Mouse (Mus musculus) left cerebral cortex, postnatal 36 days (tissue): ENCODE data around the gene Max. TPM values are rescaled to one million over a fixed set of nuclear protein-coding genes. Genes with fewer than 3 reads are reported as not detected.
A peak's percentile ranks its signal among the peaks of the same experiment; 100 is the strongest.

Source experiments
- DNase-seq, 2 experiments: peaks; one replicate each; pipeline ENCODE4 v3.0.0; 2021 to 2022; ENCODE audit warnings: low spot score in 2 of 2, mixed read lengths in 1 of 2
- intact Hi-C: fragments of 180-260 bp; cut with DNase I; formaldehyde crosslinking; loops from one replicate; pipeline ENCODE4 v1.15.1; 2025
- total RNA-seq, 2 experiments: library from RNA; stranded (reverse); gene quantifications; 2 replicates each; pipeline ENCODE4 v1.2.3; 2021

Gene Max
- 10 to 100 TPM; 67.9 to 77.1 TPM for total RNA-seq

DNA sequence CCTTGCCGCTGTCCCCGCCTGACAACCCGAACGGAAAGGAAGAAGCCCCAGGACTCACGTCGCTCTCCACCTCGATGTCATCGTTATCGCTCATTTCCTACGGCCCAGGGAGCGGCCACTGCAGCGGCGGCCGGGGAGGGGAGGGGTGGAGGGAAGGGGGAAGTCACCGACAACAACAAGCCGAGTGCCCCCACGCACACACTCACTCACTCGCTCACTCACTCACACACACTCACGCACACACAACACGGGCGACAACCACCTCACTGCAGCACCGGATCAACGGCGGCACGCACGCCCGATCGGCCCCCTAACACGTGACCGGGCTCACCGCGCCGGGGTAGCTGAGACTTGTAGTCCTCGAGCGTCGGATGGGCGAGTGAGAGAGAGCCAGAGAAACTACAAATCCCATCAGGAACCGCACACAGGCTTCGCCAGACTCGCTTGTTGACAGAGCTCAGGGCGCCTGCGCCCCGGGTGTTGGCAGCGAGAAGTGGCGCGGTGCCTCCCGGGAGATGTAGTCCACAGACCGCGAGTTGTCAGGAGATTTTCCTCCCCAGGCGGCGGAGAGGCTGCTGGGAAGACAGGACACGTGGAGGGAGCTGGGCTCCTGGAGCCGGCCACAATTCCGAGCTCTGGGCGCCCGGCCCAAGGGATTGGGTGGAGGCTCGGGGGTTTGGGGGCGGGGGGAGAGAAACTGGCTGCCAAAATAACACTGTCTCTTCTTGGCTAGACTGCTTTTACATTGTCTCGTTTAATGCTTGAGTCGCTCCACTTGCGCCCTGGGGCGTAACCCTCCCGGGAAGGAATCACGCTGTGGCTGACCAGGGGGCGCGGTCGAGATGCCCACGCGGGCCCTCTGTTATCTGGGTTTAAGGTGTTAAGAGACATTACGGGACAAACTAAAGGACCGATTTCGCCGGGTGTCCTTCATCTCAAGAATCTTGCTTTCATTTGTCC lies at the start of gene Max:
Max (minus strand) TSS at position 270 of the 960 bp plus-strand sequence.
- DNase-seq = peak; percentile 99 to 100
- intact Hi-C loops = loop anchor here (1.0 kb wide), 1 partner anchor 125 kb away; no protein-coding TSS in a partner anchor

DNA sequence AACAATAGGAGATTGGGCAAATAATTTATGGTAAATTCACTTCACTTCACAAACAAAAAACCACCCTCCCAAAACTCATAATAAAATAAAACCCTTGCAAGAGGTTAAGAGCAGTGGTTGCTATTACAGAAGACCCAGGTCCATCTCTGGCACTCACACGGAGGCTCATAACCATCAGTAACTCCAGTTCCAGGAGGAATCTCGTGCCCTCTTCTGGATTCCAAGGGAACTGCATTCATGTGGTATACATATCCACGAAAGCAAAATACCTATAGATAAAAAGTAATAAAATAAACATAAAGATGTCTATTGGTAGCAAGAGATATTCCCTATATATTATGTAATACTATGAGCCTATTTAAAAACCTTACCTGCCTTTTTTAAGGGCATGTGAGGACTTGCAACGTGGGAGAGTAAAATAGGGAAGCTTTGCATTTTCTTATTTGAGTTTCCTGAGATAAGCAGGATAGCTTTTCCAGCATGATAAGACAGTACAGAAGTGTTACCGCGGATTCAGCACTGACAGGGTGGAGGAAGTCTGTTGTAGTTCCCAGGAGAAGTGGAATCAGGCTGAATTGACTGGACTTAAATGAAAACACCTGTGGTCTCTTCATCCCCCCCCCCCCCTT lies 49.2 kb upstream of the Max start:
- intact Hi-C loops = no loop called here

DNA sequence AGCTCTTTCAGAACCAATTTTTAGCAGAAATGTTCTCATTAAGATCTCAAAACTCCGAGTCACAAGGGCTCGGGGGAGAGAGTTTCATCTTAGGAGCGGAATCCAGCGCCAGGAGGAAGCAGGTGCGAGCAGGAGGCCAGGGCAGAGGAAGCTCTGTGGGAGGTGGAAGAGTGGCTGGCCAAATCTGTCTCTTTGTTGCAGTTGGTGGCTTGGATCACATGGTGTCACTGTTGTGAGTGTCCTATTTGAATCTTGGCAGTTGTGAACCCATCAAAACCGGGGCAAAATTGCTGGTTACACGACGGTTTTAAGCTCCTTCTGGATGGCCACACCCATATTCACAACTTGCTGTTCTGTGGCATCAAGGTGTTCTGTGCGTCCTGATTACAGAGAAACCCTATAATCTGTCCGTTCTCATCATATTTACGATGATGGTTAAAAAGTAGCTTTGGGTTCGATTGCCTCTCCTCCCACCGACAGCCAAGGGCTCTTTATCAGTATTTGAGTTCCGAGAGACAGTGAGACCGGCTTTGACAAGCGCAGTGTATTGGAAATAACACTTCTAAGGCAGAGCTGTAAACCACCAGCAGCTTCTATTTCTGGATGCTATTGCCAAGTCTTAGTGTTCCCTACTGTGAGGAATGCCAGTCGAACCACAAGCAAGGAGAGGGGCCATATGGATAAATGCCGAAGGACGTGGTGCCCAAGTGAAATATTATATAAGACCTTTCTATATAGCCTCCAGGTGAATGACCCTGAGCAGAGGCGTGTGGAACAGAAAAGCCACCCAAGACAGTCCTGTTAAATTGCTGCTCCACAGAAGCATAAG lies 47.4 kb upstream of the Max start:
- intact Hi-C loops = loop anchor here (5.0 to 10.0 kb wide), 2 partner anchors 228 to 775 kb away; partner anchors contain the start of gene Fut8
- no peak for DNase-seq

More for the DNA sequence above, 49.2 kb upstream of the Max start:
- no peak for DNase-seq

DNA sequence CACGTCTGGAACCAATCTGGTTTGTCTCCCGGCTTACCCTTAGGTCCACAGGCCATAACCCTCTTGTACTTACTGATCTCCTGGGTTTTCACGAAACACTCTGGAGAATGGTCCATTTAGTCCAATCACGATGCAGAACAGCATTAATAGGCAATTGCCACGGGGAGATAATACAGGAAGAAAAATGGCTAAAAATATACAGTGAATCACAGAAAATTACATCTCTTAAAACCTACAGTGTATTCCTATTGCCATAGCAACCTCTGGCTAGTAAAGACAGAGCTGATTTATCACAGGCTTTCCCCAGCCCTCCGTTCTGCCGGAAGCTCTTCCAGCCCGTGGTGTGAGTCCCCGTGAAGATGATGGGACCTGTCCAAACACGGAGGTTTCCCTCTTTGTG lies 42.9 kb upstream of the Max start:
- intact Hi-C loops = loop anchor here (5.0 to 10.0 kb wide), 5 partner anchors 232 to 1087 kb away; partner anchors contain the start of gene Fut8
- no peak for DNase-seq

DNA sequence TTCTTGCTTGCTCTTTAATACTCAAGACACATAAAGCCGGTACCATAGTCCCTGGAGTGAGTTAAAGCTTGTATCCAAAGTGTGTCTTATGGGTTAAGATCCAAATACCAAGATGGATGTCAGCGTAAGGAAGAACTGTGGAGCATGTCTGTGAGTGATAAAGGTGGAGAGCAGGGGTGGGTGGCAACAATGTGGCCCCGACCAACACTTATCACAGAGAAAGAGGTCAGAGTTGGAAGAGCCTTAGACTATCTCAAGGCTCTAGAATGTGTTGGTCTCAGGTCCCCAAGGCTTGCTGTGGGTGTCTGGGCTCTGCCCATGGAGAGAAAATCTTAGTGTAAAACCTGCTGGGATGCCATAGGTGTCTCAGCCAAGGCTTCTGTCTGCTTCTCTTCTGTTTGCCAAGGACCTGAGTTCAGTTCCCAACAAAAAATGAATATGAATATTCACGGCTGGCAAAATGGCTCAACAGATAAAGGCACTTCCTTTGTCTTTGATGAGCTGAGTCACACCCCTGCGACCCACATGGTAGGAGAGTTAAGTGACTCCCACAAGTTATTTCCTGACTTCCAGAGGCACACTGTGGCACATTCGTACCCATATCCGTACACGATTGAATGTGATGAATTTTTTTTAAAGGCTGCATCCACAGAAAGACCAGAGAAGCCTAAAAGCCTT lies 40.7 kb upstream of the Max start:
- intact Hi-C loops = loop anchor here (5.0 to 10.0 kb wide), 4 partner anchors 565 to 1090 kb away; no protein-coding TSS in a partner anchor
- no peak for DNase-seq

DNA sequence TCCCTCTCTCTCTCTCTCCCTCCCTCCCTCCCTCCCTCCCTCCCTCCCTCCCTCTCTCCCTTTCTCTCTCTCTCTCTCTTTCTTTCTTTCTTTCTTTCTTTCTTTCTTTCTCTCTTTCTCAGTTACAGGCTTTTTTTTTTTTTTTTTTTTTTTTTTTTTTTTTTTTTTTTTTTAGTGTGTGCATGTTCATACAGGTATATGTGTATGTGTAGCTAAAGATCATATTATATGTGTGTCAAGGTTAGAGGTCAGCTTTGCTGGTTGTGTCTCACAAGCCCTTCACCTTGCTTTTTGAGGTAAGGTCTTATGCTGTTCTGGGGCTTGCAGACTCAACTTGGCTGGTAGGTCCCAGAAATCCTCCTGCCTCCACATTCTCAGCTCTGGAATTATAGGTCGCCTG lies 39.3 kb upstream of the Max start:
- DNase-seq = no peak
- intact Hi-C loops = loop anchor here (5.0 to 10.0 kb wide), 4 partner anchors 566 to 1091 kb away; no protein-coding TSS in a partner anchor

DNA sequence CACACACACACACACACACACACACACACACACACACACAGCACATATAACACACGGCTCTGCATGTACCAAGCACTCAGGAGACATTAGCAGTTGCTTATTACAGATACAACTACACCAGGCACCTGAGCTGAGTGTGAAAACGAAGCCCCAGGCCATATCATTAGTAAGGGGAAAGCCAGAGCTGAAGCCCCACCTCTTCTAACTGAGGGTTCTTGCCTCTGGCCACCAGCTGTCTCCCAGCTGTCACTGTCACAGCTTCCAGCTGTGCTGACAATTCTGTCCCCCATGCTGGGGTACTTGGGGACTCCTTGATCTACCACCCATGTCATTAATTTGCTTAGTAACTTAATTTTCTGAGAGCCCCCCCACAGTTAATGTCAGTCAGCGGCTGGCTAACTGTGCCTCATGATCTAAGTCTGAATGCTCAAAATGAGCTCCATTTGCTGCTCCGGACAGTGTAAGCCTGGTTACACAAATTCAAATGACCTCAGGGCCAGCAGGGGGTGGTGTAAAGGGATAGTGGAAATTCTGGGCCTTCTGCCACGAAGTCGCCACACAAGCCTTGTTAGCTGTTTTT lies 38.8 kb upstream of the Max start:
- no peak for DNase-seq
- intact Hi-C loops = loop anchor here (5.0 to 10.0 kb wide), 4 partner anchors 567 to 1092 kb away; no protein-coding TSS in a partner anchor

DNA sequence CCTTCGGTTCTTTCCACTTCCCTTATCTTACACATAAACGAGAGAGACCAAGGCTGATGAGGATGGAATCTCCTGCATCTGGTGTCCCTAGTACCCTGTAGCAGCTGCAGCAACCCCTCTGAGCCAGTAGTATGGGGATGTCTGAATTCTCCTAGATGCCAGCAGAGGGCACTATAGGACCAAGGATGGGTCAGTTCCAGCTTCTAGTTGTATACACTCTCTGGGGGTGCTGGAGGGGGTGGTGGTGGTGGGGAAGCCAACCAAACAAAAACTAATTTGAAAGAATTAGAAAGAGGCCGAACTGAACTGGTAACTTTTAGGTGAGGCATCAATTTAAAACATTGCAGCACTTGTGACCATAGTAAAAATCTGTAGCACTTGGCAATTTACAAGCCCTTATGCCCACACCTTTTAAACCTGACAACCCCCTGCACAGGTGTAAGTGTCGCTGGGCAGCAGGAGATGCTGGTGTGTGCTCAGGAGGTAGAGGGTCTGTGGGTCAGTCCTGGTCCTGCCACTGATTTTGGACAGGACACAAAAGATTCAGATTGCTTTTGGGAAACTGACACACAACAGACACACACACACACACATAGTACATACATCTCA lies 38.2 kb upstream of the Max start:
- intact Hi-C loops = loop anchor here (5.0 to 10.0 kb wide), 4 partner anchors 567 to 1092 kb away; no protein-coding TSS in a partner anchor
- peak; percentile 50 to 62 for DNase-seq

DNA sequence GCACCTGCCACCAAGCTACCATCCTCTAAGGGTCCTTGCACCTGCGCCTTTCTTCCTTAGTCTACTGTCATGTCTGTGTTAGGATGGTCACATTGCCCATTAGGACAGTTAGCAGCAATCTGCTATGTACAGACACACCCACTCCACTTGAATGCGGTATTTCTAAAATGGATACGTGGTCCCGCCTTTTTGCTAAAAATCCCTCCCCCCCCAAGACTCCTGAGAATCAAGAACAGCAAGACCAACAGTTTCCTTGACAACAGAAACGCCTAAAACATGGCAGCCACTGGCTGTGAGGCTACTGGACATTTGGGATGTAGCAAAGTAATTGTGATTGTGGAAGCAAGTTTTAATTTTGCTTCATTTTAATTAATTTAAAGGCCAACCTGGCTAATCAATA lies 32.8 kb upstream of the Max start:
- no peak for DNase-seq
- intact Hi-C loops = no loop called here

DNA sequence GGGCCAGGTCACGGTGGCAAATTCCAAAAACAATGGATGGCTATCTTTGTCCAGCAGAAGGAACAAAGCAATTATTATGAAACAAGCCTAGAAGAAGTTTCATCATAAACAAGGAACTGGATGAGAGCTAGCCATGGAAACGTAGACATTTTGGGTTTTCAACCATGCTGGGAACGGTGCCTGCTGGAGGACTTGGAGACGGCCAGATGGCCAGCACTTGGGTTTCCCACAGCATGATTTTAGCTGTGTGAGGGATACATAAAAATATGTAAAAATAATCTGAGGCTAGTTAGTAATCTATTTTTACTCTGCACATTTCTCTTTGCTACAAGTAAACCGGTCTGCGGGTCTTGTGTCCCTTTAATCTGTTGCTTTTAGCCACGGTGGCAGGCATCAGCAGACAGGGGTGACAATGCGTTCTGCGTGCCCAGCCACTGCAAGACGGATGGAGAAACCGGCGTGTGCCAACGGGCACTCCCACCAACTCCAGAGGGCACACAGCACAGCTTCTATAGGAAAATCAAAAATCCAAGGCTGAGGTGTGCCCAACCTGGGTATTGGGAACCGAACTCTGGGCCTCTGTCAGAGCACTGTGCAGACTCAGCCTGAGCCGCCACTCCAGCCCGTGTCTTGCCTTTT lies 31.0 kb upstream of the Max start:
- intact Hi-C loops = no loop called here
- peak; percentile 69 to 72 for DNase-seq

DNA sequence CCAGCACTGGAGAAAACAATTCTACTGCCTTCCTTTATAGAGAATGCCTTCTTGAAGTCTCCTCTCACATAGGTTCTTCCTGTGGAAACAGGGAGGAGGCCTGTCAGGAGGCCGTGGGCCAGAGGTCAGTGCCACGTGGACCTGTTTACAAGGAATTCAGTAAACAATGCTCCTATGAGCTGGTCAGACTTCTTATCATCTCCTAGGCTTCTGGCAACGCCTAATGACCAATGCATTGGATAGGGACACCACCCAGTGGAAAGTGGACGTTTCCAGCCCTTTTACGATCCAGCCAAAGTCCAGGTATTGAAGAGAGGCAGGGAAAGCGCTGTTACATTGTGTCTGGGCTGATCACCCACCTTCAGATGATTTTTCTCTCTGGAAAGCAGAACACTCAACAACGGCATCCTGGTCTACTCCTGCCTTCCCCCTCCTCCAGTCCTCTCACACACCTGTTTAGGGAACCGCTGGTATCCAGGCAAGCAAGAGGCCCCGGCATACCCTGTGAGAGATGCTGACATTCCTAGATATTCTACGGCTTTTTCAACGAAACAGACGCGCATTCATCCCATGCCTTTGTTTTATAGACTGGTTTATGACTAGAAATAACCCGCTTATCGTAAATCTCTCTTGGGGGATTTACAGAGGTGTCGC lies 20.9 kb upstream of the Max start:
- no peak for DNase-seq
- intact Hi-C loops = no loop called here

DNA sequence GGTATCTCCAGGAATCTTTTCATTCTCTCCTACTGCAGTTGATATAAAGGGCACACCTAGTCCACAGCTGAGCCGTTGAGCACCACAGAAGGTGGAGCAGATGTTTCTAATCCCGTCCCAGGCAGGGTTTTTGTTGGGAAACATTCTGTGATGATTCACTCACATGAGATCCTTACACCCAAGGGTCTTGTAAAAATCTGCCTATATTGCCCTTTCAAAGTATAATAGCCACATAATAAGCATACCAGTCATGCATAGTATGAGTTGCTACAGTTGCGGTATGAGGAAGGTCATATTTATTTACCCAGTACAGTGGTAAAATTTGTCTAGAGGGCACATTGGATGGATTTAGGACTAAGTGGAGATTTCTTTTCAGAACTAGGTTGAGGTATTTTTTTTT lies 17.5 kb upstream of the Max start:
- DNase-seq = no peak
- intact Hi-C loops = no loop called here

DNA sequence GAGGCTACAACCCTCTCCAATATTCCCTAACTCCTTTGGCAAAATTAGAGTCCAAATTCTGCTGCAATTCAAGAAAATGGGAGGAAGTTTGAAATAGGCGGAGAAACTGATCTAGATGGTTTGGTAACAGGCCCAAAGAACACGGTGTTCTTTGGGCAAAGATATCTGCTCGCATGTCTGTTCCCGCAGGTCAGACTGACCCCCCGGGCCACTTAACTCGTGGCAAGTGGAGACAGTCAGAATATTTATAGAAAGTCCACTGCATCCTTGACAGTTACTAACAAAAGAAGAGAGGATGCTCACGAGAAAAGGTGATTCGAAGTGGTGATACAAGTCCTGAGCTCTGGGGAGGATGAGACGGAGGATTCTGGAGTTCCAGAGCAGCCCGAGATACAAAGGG lies 10.7 kb upstream of the Max start:
- DNase-seq = no peak
- intact Hi-C loops = no loop called here

DNA sequence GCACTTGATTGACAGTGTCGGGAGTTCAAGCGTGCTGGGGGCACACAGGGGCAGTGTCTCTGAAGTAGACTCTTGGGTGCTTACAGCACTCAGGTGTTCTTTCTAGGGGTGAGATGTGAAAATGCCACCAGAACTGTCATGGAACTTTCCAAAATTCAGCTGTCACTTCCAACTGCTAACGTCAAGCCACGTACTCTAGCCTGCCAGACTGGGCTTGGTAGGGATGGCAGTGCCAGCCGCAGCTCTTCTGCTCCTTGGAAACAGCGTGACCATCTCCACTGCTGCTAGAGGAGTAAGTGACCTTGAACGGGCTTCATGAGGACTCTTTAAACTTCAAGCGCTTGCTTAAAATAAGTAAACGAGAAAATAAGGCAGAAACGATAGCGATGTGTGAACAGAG lies 10.2 kb upstream of the Max start:
- intact Hi-C loops = no loop called here
- no peak for DNase-seq

DNA sequence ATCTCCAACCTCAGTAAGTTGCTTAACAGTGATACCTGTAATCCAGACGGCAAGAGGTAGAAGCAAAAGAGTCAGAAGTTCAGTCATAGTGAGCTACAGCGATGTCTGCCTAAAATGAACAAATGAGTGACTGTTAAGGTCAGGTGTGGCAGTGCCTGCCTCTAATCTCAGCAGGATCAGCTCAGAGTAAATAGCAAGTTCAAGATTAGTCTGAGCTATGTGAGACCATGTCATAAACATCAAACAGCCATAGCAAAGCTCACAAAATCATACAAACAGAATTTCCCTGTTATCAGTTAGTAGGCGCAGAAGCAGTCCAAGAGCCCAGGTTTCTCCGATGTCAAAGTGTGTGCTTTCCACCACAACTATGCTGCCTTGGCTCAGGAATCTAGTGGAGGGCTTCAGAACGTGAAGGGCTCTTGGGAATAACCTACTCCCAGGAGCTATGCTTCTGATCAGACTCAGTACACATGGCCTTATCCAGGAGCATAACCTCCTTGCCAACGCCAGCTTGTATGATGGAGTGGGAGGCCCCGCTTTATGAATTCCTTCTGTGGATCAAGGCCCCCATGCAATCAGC lies 9.7 kb upstream of the Max start:
- intact Hi-C loops = no loop called here
- DNase-seq = no peak

DNA sequence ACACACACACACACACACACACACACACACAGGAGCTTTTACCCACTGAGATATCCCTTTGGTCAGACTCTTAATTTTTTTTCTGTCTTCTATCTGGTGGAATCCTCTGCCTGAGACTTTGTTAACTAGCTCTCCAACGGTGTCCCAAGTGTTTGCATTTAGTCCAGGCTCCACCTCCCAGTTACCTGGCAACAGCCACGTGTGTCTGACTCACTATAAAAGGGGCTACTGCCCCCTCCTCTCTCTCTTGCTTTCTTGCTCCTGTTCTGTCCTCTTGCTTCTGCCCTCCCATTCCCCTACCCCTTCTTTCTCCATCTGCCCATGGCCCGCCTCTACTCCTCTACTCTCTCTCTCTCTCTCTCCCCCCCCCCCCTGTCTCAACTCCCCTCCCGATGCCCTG lies 3.9 kb upstream of the Max start:
- no peak for DNase-seq
- intact Hi-C loops = no loop called here

DNA sequence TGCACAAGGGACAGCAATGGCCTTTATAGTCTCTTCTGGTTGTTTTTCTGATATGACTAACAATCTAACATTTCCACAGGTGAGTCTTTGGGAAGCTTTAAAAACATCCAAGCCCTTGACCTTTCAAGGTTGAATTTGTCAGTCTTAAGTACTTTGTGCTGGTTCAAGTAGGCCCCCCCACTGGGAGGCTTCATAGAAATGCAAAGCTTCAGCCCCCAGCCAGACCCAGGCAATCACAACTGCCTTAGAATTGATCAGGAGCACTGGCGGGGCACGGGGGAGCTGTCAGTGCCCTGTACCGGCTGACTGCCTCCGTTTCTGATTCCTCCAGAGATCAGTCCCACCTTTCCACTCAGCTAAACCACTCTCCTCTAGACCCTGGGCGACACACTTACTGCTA lies 3.1 kb upstream of the Max start:
- DNase-seq = no peak
- intact Hi-C loops = no loop called here
